Mouse (Mus musculus): ENCODE measurements around the gene Akain1. TPM values are rescaled to one million over a fixed set of nuclear protein-coding genes. Genes with fewer than 3 reads are reported as not detected.

Akain1 gene
- polyA plus RNA-seq, 1 experiment from 2014 or later: not detected

- ATAC-seq (ENCODE audit: insufficient number of reproducible peaks, low FRiP score, low TSS enrichment, low read depth): no peak
- H3K27ac ChIP-seq (replicated peaks; ENCODE audit: low read depth, low read length): no peak overlapping the region
- H3K4me1 ChIP-seq (ENCODE audit: control insufficient read depth, insufficient read depth, low read length): no peaks in the 10 kb centered on the region
- WGBS: 58% methylated on average over 10 of the region's 10 CpGs
- H3K27me3 ChIP-seq (ENCODE audit: control insufficient read depth, insufficient read depth, low read length): no peaks in the 10 kb centered on the region
- H3K4me3 ChIP-seq (ENCODE audit: low read depth, low read length): no peak overlapping the region
- no peak for DNase-seq (ENCODE audit: low spot score)
- no peaks in the 10 kb centered on the region for H3K9me3 ChIP-seq (ENCODE audit: control insufficient read depth, low read length)
- no peak overlapping the region for H3K9ac ChIP-seq (ENCODE audit: low read length)
- no peaks in the 10 kb centered on the region for H3K36me3 ChIP-seq (ENCODE audit: control insufficient read depth, insufficient read depth, low read length)
- no peak overlapping the region for H3K4me2 ChIP-seq (ENCODE audit: low read depth, severe bottlenecking)
Measured at GRCm38 (mm10) chr17:69471171-69471570, 32.0 kb downstream of the Akain1 start.

- WGBS: 61% methylated on average over 9 of the region's 9 CpGs
- Histone ChIP-seq H3K27me3 (ENCODE audit: control insufficient read depth, insufficient read depth, low read length) (no peaks in the 10 kb centered on the region), H3K4me2 (ENCODE audit: low read depth, severe bottlenecking) (no peak overlapping the region), H3K9ac (ENCODE audit: low read length) (no peak overlapping the region), H3K36me3 (ENCODE audit: control insufficient read depth, insufficient read depth, low read length) (no peaks in the 10 kb centered on the region), H3K4me3 (ENCODE audit: low read depth, low read length) (no peak overlapping the region), H3K9me3 (ENCODE audit: control insufficient read depth, low read length) (no peaks in the 10 kb centered on the region), H3K4me1 (ENCODE audit: control insufficient read depth, insufficient read depth, low read length) (0 out of 2 replicates have a peak, but pooled peaks cover under 1% of the 10 kb centered on the region), H3K27ac (replicated peaks; ENCODE audit: low read depth, low read length) (no peak overlapping the region)
- no peak for DNase-seq (ENCODE audit: low spot score)
- ATAC-seq (ENCODE audit: insufficient number of reproducible peaks, low FRiP score, low TSS enrichment, low read depth): no peak
Measured at GRCm38 (mm10) chr17:69472401-69472800, 33.3 kb downstream of the Akain1 start.

DNA sequence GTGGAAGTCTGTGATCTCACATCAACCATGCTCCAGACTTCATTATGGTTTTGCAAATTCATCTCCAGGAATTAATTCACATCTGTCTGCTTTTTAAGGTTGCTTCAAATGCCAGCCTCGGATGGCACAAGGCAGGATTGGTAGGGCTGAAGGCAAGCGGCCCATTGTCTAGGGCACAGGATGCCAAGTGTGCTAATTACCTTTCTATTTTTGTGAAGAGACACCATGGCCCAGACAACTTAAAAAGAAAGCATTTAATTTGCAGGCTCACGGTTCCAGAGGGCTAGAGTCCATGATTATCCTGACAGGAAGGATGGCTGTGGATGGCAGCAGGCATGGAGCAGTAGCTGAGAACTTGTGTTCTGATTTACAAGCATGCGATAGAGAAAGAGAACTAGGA is 35.0 kb downstream of the Akain1 start:
- no peak overlapping the region for H3K4me2 ChIP-seq (ENCODE audit: low read depth, severe bottlenecking)
- DNase-seq (ENCODE audit: low spot score) (no peak), ATAC-seq (ENCODE audit: insufficient number of reproducible peaks, low FRiP score, low TSS enrichment, low read depth) (no peak)
- no peak overlapping the region for H3K4me3 ChIP-seq (ENCODE audit: low read depth, low read length)
- H3K9me3 ChIP-seq (ENCODE audit: control insufficient read depth, low read length): no peaks in the 10 kb centered on the region
- no peaks in the 10 kb centered on the region for H3K27me3 ChIP-seq (ENCODE audit: control insufficient read depth, insufficient read depth, low read length)
- WGBS: 79% methylated on average over 4 of the region's 4 CpGs
- H3K9ac ChIP-seq (ENCODE audit: low read length): no peak overlapping the region
- peaks cover 4% of the 10 kb centered on the region; the same call in 1 of the 2 replicates for H3K4me1 ChIP-seq (ENCODE audit: control insufficient read depth, insufficient read depth, low read length)
- no peak overlapping the region for H3K27ac ChIP-seq (replicated peaks; ENCODE audit: low read depth, low read length)
- H3K36me3 ChIP-seq (ENCODE audit: control insufficient read depth, insufficient read depth, low read length): no peaks in the 10 kb centered on the region

DNA sequence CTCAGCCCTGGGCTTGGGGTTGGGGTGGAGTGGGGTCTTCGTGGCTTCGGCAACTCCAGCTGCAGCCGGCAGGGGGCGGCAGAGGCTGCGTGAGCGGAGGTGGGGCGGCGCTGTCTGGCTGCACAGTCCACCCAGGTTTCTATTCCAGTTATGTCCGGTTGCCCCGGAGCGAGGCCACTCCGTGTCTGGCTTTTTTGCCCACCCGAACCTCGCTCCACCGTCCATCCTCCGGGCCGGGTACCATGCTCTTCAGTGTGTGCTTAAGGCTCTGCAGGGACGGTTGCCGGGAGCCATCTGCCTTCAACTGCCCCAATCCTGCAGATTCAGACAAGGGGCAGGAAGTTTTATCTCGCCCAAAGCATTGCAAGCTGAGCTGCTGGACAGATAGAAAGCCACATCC is 36.3 kb downstream of the Akain1 start:
- Histone ChIP-seq H3K9me3 (ENCODE audit: control insufficient read depth, low read length) (no peaks in the 10 kb centered on the region), H3K27ac (replicated peaks; ENCODE audit: low read depth, low read length) (no peak overlapping the region), H3K9ac (ENCODE audit: low read length) (peak overlapping the region; percentile 57), H3K36me3 (ENCODE audit: control insufficient read depth, insufficient read depth, low read length) (no peaks in the 10 kb centered on the region), H3K4me1 (ENCODE audit: control insufficient read depth, insufficient read depth, low read length) (peaks cover 4% of the 10 kb centered on the region; the same call in 1 of the 2 replicates), H3K4me3 (ENCODE audit: low read depth, low read length) (peak overlapping the region; percentile 18), H3K4me2 (ENCODE audit: low read depth, severe bottlenecking) (peak overlapping the region; percentile 47), H3K27me3 (ENCODE audit: control insufficient read depth, insufficient read depth, low read length) (no peaks in the 10 kb centered on the region)
- 2% methylated on average over 20 of the region's 20 CpGs for WGBS
- ATAC-seq (ENCODE audit: insufficient number of reproducible peaks, low FRiP score, low TSS enrichment, low read depth): peak; percentile 92
- DNase-seq (ENCODE audit: low spot score): peak; percentile 89

DNA sequence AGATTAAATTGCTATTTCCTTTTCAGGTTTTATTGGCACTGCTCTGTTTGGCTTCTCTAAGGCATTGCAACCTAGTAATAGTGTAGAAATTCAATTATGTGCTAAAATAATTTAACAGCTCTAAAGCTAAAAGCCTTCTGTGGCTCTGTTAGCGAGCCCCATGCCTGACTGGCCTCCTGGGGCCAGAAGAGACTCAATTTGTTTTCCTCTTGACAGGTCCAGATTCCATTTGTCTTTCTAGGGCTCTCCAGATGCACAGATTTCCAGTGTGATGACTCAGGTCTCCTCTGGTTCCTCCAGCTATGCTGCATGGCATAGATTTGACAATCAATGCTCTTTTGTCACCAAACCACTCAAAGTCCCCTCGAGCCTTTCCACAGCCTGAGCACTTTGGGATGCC is 38.4 kb downstream of the Akain1 start:
- Histone ChIP-seq H3K9me3 (ENCODE audit: control insufficient read depth, low read length) (no peaks in the 10 kb centered on the region), H3K27me3 (ENCODE audit: control insufficient read depth, insufficient read depth, low read length) (no peaks in the 10 kb centered on the region), H3K4me2 (ENCODE audit: low read depth, severe bottlenecking) (no peak overlapping the region), H3K4me3 (ENCODE audit: low read depth, low read length) (no peak overlapping the region), H3K9ac (ENCODE audit: low read length) (no peak overlapping the region), H3K27ac (replicated peaks; ENCODE audit: low read depth, low read length) (no peak overlapping the region), H3K36me3 (ENCODE audit: control insufficient read depth, insufficient read depth, low read length) (no peaks in the 10 kb centered on the region), H3K4me1 (ENCODE audit: control insufficient read depth, insufficient read depth, low read length) (peaks cover 8% of the 10 kb centered on the region; the same call in 1 of the 2 replicates)
- WGBS: 20% methylated on average over 2 of the region's 2 CpGs
- no peak for ATAC-seq (ENCODE audit: insufficient number of reproducible peaks, low FRiP score, low TSS enrichment, low read depth)
- no peak for DNase-seq (ENCODE audit: low spot score)

DNA sequence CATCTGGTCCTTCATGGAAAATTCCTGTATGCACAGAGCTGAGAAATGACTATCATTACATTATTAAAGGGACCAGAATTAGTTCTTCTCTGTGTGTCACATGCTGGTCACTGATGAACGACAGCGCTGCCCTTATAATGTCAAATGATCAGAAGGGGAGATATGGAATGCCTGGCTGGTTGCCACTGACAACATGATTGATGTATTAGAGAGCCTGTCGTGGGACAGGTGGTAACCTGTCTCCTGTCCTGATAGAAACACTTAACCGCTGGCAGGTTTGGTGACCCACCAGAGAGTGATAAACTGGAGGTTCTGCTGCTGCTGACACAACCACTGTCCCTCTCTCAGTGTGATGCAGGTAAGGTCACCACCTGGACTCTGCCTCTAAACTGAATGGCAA is 40.1 kb downstream of the Akain1 start:
- peaks cover 8% of the 10 kb centered on the region; the same call in 1 of the 2 replicates for H3K4me1 ChIP-seq (ENCODE audit: control insufficient read depth, insufficient read depth, low read length)
- no peaks in the 10 kb centered on the region for H3K9me3 ChIP-seq (ENCODE audit: control insufficient read depth, low read length)
- whole genome bisulfite sequencing: 75% methylated on average over 4 of the region's 4 CpGs
- no peak for ATAC-seq (ENCODE audit: insufficient number of reproducible peaks, low FRiP score, low TSS enrichment, low read depth)
- H3K36me3 ChIP-seq (ENCODE audit: control insufficient read depth, insufficient read depth, low read length): no peaks in the 10 kb centered on the region
- H3K27ac ChIP-seq (replicated peaks; ENCODE audit: low read depth, low read length): no peak overlapping the region
- no peak overlapping the region for H3K4me2 ChIP-seq (ENCODE audit: low read depth, severe bottlenecking)
- H3K4me3 ChIP-seq (ENCODE audit: low read depth, low read length): no peak overlapping the region
- no peak overlapping the region for H3K9ac ChIP-seq (ENCODE audit: low read length)
- no peaks in the 10 kb centered on the region for H3K27me3 ChIP-seq (ENCODE audit: control insufficient read depth, insufficient read depth, low read length)
- DNase-seq (ENCODE audit: low spot score): no peak

- no peak for ATAC-seq (ENCODE audit: insufficient number of reproducible peaks, low FRiP score, low TSS enrichment, low read depth)
Measured at GRCm38 (mm10) chr17:69487116-69487515, 48.0 kb downstream of the Akain1 start.

GRCm38 (mm10) chr17:69487884-69488283 is 48.8 kb downstream of the Akain1 start:
- H3K36me3 ChIP-seq (ENCODE audit: control insufficient read depth, insufficient read depth, low read length): no peaks in the 10 kb centered on the region
- no peak overlapping the region for H3K27ac ChIP-seq (replicated peaks; ENCODE audit: low read depth, low read length)
- WGBS: 92% methylated on average over 6 of the region's 6 CpGs
- H3K27me3 ChIP-seq (ENCODE audit: control insufficient read depth, insufficient read depth, low read length): no peaks in the 10 kb centered on the region
- no peak overlapping the region for H3K9ac ChIP-seq (ENCODE audit: low read length)
- no peaks in the 10 kb centered on the region for H3K4me1 ChIP-seq (ENCODE audit: control insufficient read depth, insufficient read depth, low read length)
- no peak overlapping the region for H3K4me2 ChIP-seq (ENCODE audit: low read depth, severe bottlenecking)
- no peak for ATAC-seq (ENCODE audit: insufficient number of reproducible peaks, low FRiP score, low TSS enrichment, low read depth)
- no peak overlapping the region for H3K4me3 ChIP-seq (ENCODE audit: low read depth, low read length)
- no peak for DNase-seq (ENCODE audit: low spot score)
- H3K9me3 ChIP-seq (ENCODE audit: control insufficient read depth, low read length): no peaks in the 10 kb centered on the region

More at GRCm38 (mm10) chr17:69487116-69487515, 48.0 kb downstream of the Akain1 start:
- Histone ChIP-seq H3K9ac (ENCODE audit: low read length) (no peak overlapping the region), H3K27me3 (ENCODE audit: control insufficient read depth, insufficient read depth, low read length) (no peaks in the 10 kb centered on the region), H3K36me3 (ENCODE audit: control insufficient read depth, insufficient read depth, low read length) (no peaks in the 10 kb centered on the region), H3K9me3 (ENCODE audit: control insufficient read depth, low read length) (no peaks in the 10 kb centered on the region), H3K4me2 (ENCODE audit: low read depth, severe bottlenecking) (no peak overlapping the region), H3K27ac (replicated peaks; ENCODE audit: low read depth, low read length) (no peak overlapping the region), H3K4me3 (ENCODE audit: low read depth, low read length) (no peak overlapping the region), H3K4me1 (ENCODE audit: control insufficient read depth, insufficient read depth, low read length) (no peaks in the 10 kb centered on the region; the same call in 1 of the 2 replicates)
- WGBS: 78% methylated on average over 12 of the region's 12 CpGs
- no peak for DNase-seq (ENCODE audit: low spot score)

DNA sequence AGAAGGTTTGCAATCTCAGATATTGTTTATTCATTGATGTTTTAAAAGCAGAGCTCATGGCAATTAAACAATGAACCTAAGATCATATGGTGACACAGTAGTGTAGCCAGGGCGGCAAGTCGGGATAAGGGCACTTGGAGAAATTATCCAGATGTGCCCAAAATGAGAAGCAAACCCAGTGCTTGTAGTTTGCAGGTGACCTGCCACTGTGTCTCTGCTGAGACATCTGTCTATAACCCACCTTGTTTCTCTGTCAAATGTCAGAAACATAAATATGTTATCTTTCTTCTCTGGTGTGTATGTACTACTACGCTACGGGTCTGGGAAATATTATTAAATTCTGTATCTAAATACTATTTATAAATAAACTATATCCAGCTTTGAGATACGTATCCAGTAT is 49.7 kb downstream of the Akain1 start:
- Histone ChIP-seq H3K4me3 (ENCODE audit: low read depth, low read length) (no peak overlapping the region), H3K4me1 (ENCODE audit: control insufficient read depth, insufficient read depth, low read length) (no peaks in the 10 kb centered on the region), H3K36me3 (ENCODE audit: control insufficient read depth, insufficient read depth, low read length) (no peaks in the 10 kb centered on the region), H3K9me3 (ENCODE audit: control insufficient read depth, low read length) (no peaks in the 10 kb centered on the region), H3K27me3 (ENCODE audit: control insufficient read depth, insufficient read depth, low read length) (no peaks in the 10 kb centered on the region), H3K4me2 (ENCODE audit: low read depth, severe bottlenecking) (no peak overlapping the region), H3K27ac (replicated peaks; ENCODE audit: low read depth, low read length) (no peak overlapping the region), H3K9ac (ENCODE audit: low read length) (no peak overlapping the region)
- ATAC-seq (ENCODE audit: insufficient number of reproducible peaks, low FRiP score, low TSS enrichment, low read depth): no peak
- no peak for DNase-seq (ENCODE audit: low spot score)
- WGBS: 92% methylated on average over 5 of the region's 5 CpGs

Measured in limb, embryonic 11.5 days (tissue).